Mouse (Mus musculus) gastrocnemius, postnatal 36 days (tissue): ENCODE measurements around the gene Noc3l. TPM values are rescaled to one million over a fixed set of nuclear protein-coding genes. Genes with fewer than 3 reads are reported as not detected.

ENCODE experiments used
- DNase-seq, 2 experiments: peaks; one replicate each; pipeline ENCODE4 v3.0.0; 2022
- intact Hi-C: fragments of 180-260 bp; cut with DNase I; formaldehyde crosslinking; loops from one replicate; pipeline ENCODE4 v1.15.1; 2025
- long read RNA-seq, 2 experiments: library from polyadenylated mRNA; stranded (forward); transcript quantifications; one replicate each; pipeline ENCODE4 v2.0.0; 2021
- total RNA-seq, 2 experiments: library from RNA; stranded (reverse); gene quantifications; 2 replicates each; pipeline ENCODE4 v1.2.3; 2021

Gene Noc3l
- 1 to 10 TPM; 5.0 to 6.0 TPM for total RNA-seq
- long read RNA-seq, experiment 1, partial matches to known transcripts = 0 of 1 reads
- long read RNA-seq, experiment 1, other reads (novel, unspliced or antisense) = 0 of 1 reads
- long read RNA-seq, experiment 2, partial matches to known transcripts = 1 of 3 reads
- long read RNA-seq, experiment 2, other reads (novel, unspliced or antisense) = 1 of 3 reads

- intact Hi-C loops = loop anchor here (10.0 kb wide), 1 partner anchor 594 kb away; the partner anchor contains the start of gene Fra10ac1
Observed at GRCm38 (mm10) chr19:38818766-38819426, at the start of gene Noc3l. Noc3l (minus strand) TSS chr19:38819237.

DNA sequence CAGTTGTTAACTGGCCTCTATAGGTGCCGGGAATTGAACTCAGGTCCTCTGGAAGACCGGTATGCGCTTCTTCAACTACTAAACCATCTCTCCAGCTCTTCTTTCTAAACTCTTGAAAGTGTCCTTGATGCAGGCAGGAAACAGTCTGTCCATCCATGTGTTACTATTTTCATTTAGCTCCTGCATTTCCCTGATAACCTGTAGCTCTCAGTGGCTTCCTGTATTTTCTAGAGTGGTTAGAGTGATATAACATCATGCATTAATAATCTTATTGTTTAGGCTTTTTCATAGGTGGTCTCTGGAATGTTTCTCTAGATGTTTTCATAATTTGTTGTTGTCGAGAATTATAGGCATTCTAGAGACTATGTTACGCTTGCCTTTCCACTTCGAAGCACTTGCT is 43.5 kb upstream of the Noc3l start:
- intact Hi-C loops = no loop called here
- no peak for DNase-seq

More at GRCm38 (mm10) chr19:38818766-38819426, at the start of gene Noc3l:
- peak; percentile 92 for DNase-seq

DNA sequence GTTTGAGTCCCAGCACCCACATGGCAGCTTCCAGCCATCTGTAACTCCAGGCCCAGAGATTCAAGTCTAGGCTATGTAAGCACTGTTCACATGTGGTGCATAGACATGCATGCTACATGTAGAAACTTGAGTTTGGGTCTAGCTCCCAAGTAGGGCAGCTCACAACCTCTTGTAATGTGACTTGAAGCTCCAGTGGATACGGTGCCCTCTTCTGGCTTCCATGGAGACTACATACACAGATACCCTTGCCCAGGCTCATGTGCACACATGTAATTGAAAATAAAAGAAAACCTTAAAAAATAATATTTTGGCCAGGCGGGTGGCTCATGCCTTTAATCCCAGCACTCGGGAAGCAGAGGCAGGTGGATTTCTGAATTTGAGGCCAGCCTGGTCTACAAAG is 39.2 kb upstream of the Noc3l start:
- intact Hi-C loops = no loop called here
- no peak for DNase-seq

GRCm38 (mm10) chr19:38846373-38846772 is 27.3 kb upstream of the Noc3l start:
- intact Hi-C loops = no loop called here
- DNase-seq = no peak

GRCm38 (mm10) chr19:38844817-38845216 is 25.8 kb upstream of the Noc3l start:
- no peak for DNase-seq
- intact Hi-C loops = no loop called here

DNA sequence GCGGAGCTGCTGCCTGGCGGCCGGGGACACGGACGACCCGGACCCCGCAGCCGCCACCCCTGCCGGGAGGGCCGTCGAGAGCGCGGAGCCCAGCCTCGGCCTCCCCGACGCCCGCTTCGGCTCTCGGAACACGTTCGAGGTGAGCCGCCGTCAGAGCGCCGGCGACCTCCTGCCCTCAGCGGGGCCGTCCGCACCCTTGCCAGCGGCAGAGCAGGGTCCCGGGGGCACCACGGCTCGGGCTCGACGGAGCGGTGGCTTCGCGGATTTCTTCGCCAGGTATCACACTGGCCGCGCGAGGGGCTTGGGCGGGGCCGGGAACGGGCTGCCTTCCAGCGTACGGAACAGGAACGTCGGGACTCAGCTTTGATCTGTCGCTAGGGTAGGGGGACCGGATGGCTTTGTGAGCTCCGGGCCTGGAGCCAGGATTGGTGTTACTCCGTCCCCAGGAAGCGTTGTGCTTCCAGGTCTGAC is 18.2 kb upstream of the Noc3l start:
- peak; percentile 39 to 41 for DNase-seq
- intact Hi-C loops = no loop called here

DNA sequence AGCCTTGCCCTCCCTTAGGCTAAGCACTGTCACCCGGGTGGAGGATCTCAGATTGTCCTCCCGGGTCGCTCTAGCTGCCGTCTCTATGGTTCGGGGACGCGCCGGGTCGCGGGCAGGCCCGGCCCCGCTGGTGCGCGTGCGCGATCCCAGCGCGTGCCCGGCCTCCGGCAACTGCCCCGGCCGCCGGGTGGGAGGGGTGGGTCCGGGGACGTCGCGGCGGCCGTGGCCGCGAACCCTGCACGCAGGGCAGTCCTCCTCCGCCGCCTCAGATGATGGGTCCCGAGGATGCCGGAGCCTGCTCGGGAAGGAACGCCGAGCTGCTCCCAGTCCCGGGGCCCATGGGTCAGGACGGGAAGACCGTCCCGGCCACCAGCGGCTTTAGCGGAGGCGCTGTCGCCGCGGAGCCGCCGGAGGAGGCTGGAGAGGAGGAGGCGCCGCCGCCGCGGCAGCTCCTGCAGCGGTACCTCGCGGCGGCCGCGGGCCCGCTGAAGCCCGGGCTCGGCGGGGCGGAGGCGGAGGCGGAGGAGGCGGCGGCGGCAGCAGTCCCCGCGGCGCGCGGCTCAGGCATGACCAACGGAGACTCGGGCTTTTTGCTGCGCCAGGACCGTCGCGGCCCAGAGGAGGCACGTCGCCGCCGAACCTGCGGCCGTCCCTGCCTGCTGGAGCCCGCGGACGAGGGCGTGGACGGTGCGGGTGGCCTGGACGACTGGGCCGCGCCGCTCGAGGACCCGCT is 17.6 kb upstream of the Noc3l start, which contains the start of gene Tbc1d12:
Gene Tbc1d12 (plus strand): TSS at position 142 of the 733 bp plus-strand sequence.
- peak; percentile 89 to 93 for DNase-seq
- intact Hi-C loops = no loop called here

GRCm38 (mm10) chr19:38836084-38836437 is 17.0 kb upstream of the Noc3l start:
- intact Hi-C loops = no loop called here
- DNase-seq = no peak

- no peak for DNase-seq
- intact Hi-C loops = no loop called here
Observed at GRCm38 (mm10) chr19:38833224-38833623, 14.2 kb upstream of the Noc3l start.

GRCm38 (mm10) chr19:38820186-38820804 is 1.3 kb upstream of the Noc3l start:
- DNase-seq = no peak
- intact Hi-C loops = no loop called here

DNA sequence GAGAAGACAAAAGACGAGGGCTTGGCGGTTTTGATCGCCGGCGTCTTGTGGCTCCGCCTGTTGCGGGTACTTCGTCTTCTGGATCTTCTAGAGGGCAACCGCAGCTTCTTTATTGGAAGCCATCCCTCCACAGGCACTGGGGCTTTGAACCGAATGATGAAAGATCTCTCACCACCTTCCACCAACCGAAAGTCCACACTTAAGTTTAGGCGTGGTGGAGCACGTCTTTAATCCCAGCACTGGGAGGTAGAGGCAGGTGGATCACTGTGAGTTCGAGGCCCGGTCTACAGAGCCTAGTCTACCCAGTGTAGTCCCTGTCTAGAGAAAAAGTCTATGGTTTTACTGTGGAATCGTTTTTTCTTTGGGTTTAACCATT is 378 bp upstream of the Noc3l start:
- intact Hi-C loops = loop anchor here (10.0 kb wide), 1 partner anchor 595 kb away; the partner anchor contains the start of gene Fra10ac1
- no peak for DNase-seq

DNA sequence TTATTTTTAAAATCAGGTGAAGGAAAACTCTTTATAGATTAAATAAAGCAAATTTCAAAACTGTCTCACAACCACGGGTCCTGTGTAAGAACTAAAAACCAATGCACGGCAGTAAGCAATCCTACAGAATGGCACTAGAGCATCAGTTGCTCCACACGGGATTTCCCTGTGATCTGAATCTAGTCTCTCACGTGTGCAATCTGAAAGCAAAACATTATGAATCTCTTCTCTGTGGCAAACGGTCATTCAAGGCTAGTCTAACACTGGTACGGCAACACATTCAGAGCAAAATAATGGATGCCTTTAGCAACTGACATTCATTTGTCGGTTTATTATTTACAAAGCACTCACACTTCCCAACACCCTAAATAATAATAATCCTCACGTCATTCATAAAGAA is 846 bp downstream of the Noc3l start:
- DNase-seq = no peak
- intact Hi-C loops = loop anchor here (10.0 kb wide), 1 partner anchor 593 kb away; the partner anchor contains the start of gene Fra10ac1

DNA sequence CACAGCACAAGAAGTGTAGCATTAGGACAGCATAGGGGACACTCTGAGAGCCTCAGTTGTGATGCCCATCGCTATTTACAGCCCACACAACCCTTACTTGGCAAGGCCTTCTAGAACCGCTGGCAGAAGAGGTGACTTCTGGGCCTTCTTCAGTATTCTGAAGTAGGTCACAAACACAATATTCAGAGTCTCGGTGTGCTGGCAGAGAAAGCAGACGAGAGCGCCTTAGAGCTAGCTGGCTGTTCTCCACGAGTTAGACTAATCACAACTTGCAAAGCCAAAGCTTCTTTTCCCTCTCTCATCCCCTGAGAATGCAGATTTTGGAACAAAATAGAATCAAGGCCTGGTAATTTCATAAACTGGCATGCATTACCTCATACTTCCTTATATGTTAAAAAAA is 20.2 kb downstream of the Noc3l start:
- intact Hi-C loops = no loop called here
- DNase-seq = peak; percentile 21 to 48

DNA sequence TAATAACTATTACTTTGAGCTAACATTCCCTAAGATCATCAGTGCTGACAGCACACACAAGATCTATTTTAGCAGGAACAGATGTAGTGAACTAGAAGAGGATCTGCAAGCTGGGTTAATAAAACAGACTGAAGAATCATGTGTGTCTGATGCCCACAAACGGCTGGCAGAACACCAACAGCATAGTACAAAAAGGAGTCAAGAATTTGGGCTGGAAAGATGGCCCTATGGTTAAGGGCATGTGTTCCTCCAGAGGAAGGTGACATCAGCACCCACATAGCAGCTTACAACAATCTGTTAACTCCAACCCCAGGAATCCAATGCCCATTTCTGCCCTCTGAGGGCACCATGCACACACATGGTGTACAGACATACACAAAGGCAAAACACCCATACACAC is 20.7 kb downstream of the Noc3l start:
- DNase-seq = no peak
- intact Hi-C loops = no loop called here

DNA sequence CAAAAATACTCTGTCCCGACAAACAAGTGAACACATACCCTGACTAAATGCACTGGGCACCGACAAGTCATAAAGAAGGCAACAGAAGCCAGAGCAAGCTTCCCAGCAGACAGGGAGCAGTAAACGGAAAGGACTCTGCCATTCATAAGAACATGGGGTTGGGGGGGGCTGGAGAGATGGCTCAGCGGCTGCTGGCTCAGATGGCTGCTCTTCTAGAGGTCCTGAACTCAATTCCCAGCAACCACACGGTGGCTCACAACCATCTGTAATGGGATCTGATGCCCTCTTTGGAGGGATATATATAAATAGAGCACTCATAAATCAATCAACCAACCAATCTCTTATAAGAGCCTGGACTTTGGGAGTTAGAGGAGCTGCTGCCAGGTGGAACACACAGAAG is 22.5 kb downstream of the Noc3l start:
- DNase-seq = no peak
- intact Hi-C loops = no loop called here

GRCm38 (mm10) chr19:38793563-38794045 is 25.4 kb downstream of the Noc3l start:
- no peak for DNase-seq
- intact Hi-C loops = no loop called here

GRCm38 (mm10) chr19:38787756-38788155 is 31.3 kb downstream of the Noc3l start:
- DNase-seq = no peak

DNA sequence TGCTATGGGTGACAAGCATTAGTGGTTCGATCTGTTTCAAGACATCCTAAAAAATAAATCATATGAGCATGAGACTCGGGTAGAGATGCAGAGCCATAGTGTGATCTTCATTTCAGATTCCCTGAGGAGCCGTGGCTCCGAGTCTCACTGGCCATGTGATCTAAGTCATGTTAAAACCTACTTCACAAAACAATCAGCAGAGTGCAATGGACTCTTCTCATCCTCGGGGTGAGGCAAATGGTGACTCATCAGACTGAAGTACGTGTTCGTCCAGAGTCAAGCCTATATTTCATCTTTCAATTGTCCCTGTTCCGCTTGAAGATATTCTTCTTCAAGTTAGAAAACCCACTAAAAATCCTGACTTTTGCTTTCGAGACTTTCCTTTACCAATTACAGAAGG is 35.5 kb downstream of the Noc3l start:
- DNase-seq = no peak

More at GRCm38 (mm10) chr19:38787756-38788155, 31.3 kb downstream of the Noc3l start:
- intact Hi-C loops = no loop called here

DNA sequence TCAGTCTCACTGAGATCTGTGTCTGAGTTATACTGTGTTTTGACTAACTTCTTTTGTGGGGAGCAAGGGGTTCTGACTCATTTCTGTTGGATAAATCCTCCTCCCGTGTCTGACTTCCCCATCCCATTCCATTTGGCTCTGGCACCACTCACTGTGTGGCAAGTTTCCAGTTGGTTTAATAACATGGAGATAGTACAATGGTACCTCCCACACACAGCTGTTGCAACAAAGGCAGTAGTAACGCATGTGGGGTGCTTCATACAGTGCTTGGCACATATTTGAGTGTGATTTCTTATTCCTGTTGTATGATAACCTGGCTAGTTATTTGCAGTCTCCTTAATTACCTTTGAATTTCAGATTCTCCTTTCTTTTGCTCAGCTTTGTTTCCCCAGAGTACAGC is 40.2 kb downstream of the Noc3l start:
- no peak for DNase-seq
- intact Hi-C loops = loop anchor here (5.0 kb wide), 1 partner anchor 357 kb away; no protein-coding TSS in a partner anchor

More for the DNA sequence above, 35.5 kb downstream of the Noc3l start:
- intact Hi-C loops = no loop called here

GRCm38 (mm10) chr19:38775548-38775947 is 43.5 kb downstream of the Noc3l start:
- intact Hi-C loops = loop anchor here (5.0 kb wide), 1 partner anchor 353 kb away; no protein-coding TSS in a partner anchor
- DNase-seq = peak in 1 of 2 experiments; percentile 24

DNA sequence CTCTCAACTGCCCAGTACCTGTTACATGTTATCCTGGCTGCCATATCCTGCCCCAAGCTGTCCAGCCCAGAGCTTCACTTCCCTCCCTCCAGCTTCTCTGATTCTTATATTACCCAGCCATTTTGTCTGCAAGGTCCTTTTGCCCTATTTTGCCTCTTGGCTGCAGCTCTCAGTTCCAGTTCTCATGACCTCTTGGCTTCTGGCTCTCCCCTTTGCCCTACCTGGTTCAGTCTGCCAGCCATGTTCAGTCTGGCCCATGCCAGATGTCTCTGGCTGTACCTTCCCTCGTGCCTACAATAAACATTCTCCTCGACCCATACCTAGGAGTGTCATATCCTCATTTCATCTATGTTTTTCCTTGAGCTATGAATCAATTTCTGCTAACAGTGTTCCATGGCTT is 52.7 kb downstream of the Noc3l start:
- DNase-seq = no peak

More for the DNA sequence above, 52.7 kb downstream of the Noc3l start:
- intact Hi-C loops = no loop called here
